Mouse (Mus musculus): Measurements from ENCODE around the gene Atp13a1. TPM values are rescaled to one million over a fixed set of nuclear protein-coding genes. Genes with fewer than 3 reads are reported as not detected.
A peak's percentile ranks its signal among the peaks of the same experiment; 100 is the strongest.

Atp13a1 gene
- 42.9 and 46.2 TPM in 2 replicates for polyA plus RNA-seq (2015; fragmentation: Nextera tagmentation; extraction: Ambion mirVana)

DNA sequence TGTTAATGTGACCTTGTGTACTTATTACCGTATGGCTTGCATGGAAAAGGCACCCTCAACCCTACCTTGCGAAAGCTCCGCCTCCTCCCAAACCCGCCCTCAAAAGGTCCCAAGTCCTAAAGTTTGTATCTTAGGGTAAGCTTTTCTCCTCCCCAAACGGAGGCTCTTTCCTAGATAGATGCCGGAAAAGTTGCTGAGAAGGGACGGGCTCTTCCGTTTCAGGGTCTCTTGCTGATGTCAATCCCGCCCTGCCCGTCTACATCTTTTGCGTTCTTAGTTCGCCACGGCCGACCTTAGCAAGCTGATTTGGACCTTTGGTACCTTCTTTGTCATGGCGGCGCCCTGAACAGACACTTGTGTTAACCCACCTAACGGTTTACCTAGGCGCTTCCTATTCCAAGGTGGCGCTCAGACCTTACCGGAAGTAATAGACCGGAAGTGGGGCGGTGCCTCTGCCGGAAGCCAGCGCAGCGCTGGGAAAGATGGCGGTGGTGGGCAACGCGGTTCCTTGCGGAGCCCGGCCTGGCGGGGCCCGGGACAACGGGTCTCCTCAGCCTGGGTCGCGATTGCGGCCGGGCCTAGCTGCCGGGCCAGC is at the start of gene Atp13a1, which contains the start of gene Zfp866:
Gene Atp13a1, plus strand, starts transcription at position 391 of the 595 bp plus-strand sequence.
Gene Zfp866, minus strand, starts transcription at position 406 of the 595 bp plus-strand sequence.
- Histone ChIP-seq H3K36me3 (peaks cover 26% of the 10 kb centered on the region), H3K4me3 (peak within 1 kb of the TSS; percentile 95), H3K9me3 (no peaks in the 10 kb centered on the region), H3K4me1 (peaks cover 23% of the 10 kb centered on the region), H3K9ac (peak within 1 kb of the TSS; percentile 91), H3K27ac (peak within 1 kb of the TSS; percentile 77), H3K27me3 (no peaks in the 10 kb centered on the region), H3K4me2 (peak within 1 kb of the TSS; percentile 68)
- WGBS, result under 1% methylated on average over 38 of the region's 38 CpGs
- peak; percentile 93 for ATAC-seq (ENCODE audit: borderline replicate concordance, extremely low read depth, low FRiP score, low TSS enrichment)

DNA sequence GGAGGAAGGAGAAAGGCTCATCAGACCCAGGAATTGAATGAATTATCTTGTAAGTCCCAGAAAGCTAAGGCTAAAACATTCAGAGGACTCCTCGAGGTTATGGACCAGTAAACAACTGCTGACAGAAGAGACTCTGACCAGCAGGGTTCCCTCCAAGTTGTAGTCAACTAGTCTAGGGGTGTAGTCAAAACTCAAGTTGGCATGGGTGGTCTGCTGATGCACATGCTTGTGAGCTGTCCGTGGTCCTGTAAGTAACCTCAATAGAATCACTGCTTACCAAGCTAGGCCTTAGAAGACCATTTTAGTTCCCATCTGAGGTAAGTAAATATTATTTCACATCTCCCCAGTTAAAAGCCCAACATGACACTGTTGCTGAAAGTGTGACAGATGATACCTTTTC is 49.7 kb upstream of the Atp13a1 start:
- Histone ChIP-seq H3K4me3 (no peak overlapping the region), H3K27me3 (no peaks in the 10 kb centered on the region), H3K9me3 (no peaks in the 10 kb centered on the region), H3K4me2 (no peak overlapping the region), H3K27ac (no peak overlapping the region), H3K36me3 (peaks cover 19% of the 10 kb centered on the region), H3K4me1 (no peaks in the 10 kb centered on the region), H3K9ac (no peak overlapping the region)
- no peak for ATAC-seq (ENCODE audit: borderline replicate concordance, extremely low read depth, low FRiP score, low TSS enrichment)
- WGBS, result 79% methylated on average over 2 of the region's 2 CpGs

DNA sequence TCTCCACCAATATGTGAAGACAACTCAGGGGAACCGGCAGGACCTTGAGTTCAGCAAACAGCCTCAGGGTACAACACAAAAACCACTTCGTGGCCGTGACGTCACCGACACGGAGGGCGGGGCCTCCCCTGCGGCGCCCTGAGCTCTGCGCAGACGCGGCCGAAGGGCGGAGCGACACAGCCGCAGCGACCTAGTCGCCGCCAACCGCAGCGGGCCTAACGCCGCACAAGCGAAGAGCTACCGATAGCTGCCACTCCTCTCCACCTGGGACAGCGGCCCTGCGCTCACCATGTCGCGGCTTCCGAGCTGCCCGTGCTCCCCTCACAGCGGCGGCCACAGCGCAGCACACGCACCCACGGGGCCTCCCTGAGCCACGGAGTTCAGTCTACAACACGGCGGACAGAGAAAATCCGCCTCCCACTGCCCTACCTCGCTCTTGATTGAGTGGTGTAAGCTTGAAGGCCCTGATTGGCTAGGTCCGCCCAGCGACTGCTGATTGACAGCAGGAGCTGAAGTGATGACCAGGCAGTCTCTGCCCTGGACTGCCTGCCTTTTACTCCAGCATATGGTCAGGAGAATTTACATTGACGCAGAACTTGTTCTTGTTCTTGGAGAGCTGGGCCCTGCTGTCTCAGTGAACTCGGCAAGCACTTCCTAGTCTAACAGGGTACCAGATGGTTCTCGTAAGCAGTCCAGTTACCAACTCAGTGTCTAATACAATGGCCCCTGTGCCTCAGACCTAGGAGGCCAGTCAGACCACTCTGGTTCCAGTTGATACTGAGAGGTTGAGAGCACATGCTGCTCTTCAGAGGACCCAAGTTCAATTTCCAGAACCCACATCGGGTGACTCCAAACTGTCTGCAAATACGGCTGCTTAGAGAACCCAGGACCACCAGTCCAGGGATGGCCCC is 41.2 kb upstream of the Atp13a1 start, which contains the start of gene Zfp963:
Gene Zfp963, minus strand, starts transcription at position 427 of the 911 bp plus-strand sequence.
- Histone ChIP-seq H3K4me3 (peak within 1 kb of the TSS; percentile 70), H3K9ac (peak within 1 kb of the TSS; percentile 91), H3K9me3 (no peaks in the 10 kb centered on the region), H3K27ac (peak within 1 kb of the TSS; percentile 99), H3K27me3 (no peaks in the 10 kb centered on the region), H3K4me2 (peak within 1 kb of the TSS; percentile 47), H3K36me3 (no peaks in the 10 kb centered on the region), H3K4me1 (0 out of 2 replicates have a peak, but pooled peaks cover 7% of the 10 kb centered on the region)
- WGBS, result 3% methylated on average over 48 of the region's 48 CpGs
- ATAC-seq (ENCODE audit: borderline replicate concordance, extremely low read depth, low FRiP score, low TSS enrichment), result peak; percentile 99

DNA sequence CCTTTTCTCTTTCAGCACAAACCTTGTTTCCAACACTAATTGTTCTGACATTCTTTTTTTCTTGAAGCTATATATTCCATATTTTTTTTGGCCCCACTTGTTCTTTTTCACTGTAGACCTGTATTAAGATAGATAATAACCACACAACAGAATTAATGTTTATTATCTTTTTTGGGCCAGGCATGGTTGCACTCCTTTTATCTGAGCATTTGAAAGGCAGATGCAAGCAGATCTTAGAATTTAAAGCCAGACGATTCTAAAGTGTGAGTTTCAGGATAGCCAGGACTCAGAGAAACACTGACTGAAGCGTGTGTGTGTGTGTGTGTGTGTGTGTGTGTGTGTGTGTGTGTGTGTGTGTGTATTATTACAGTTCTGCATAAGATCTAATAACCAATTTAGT is 38.5 kb upstream of the Atp13a1 start:
- no peak overlapping the region for H3K4me2 ChIP-seq
- H3K27me3 ChIP-seq, result no peaks in the 10 kb centered on the region
- no peak overlapping the region for H3K27ac ChIP-seq
- 83% methylated on average over 2 of the region's 2 CpGs for WGBS
- H3K9ac ChIP-seq, result no peak overlapping the region
- ATAC-seq (ENCODE audit: borderline replicate concordance, extremely low read depth, low FRiP score, low TSS enrichment), result no peak
- peaks cover 12% of the 10 kb centered on the region for H3K36me3 ChIP-seq
- H3K9me3 ChIP-seq, result no peaks in the 10 kb centered on the region
- H3K4me3 ChIP-seq, result no peak overlapping the region
- 0 out of 2 replicates have a peak, but pooled peaks cover 7% of the 10 kb centered on the region for H3K4me1 ChIP-seq

- Histone ChIP-seq H3K4me1 (no peaks in the 10 kb centered on the region), H3K27ac (no peak overlapping the region), H3K4me2 (no peak overlapping the region), H3K36me3 (peaks cover 41% of the 10 kb centered on the region), H3K9ac (no peak overlapping the region), H3K27me3 (no peaks in the 10 kb centered on the region), H3K9me3 (no peaks in the 10 kb centered on the region), H3K4me3 (no peak overlapping the region)
- WGBS, result 95% methylated on average over 5 of the region's 5 CpGs
- no peak for ATAC-seq (ENCODE audit: borderline replicate concordance, extremely low read depth, low FRiP score, low TSS enrichment)
Measured at GRCm38 (mm10) chr8:69758316-69758715, 32.6 kb upstream of the Atp13a1 start.

GRCm38 (mm10) chr8:69761814-69762445 is 29.0 kb upstream of the Atp13a1 start:
- 87% methylated on average over 4 of the region's 4 CpGs for WGBS
- Histone ChIP-seq H3K27ac (no peak overlapping the region), H3K36me3 (peaks cover 66% of the 10 kb centered on the region)

DNA sequence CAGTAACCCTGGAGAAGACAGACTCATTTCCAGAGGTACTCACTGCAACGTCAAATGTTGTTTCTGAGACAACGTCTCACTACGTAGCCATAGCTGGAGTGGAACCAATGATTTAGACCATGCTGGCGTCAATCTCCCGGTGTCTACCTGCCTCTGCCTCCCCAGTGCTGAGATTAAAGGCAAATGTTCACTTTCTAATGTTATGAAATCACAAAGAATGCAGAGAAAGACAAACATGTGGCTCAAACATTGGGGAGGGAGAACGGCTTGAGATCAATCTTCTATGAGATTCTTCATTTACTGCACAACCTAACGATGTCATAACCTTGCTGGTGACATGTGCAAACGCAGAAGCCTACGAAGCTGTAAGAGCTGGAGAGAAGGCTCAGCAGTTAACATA is 19.7 kb upstream of the Atp13a1 start:
- H3K36me3 ChIP-seq, result peaks cover 43% of the 10 kb centered on the region
- ATAC-seq (ENCODE audit: borderline replicate concordance, extremely low read depth, low FRiP score, low TSS enrichment), result no peak
- no peak overlapping the region for H3K27ac ChIP-seq
- WGBS, result 80% methylated on average over 9 of the region's 9 CpGs
- 0 out of 2 replicates have a peak, but pooled peaks cover 4% of the 10 kb centered on the region for H3K9me3 ChIP-seq
- H3K9ac ChIP-seq, result no peak overlapping the region
- no peak overlapping the region for H3K4me2 ChIP-seq
- peaks cover 9% of the 10 kb centered on the region; the same call in 1 of the 2 replicates for H3K4me1 ChIP-seq
- H3K27me3 ChIP-seq, result no peaks in the 10 kb centered on the region
- no peak overlapping the region for H3K4me3 ChIP-seq

More at GRCm38 (mm10) chr8:69761814-69762445, 29.0 kb upstream of the Atp13a1 start:
- 0 out of 2 replicates have a peak, but pooled peaks cover 8% of the 10 kb centered on the region for H3K9me3 ChIP-seq
- H3K4me1 ChIP-seq, result no peaks in the 10 kb centered on the region
- no peaks in the 10 kb centered on the region for H3K27me3 ChIP-seq
- H3K4me2 ChIP-seq, result no peak overlapping the region
- ATAC-seq (ENCODE audit: borderline replicate concordance, extremely low read depth, low FRiP score, low TSS enrichment), result no peak
- no peak overlapping the region for H3K4me3 ChIP-seq
- no peak overlapping the region for H3K9ac ChIP-seq

- no peak overlapping the region for H3K4me3 ChIP-seq
- peaks cover 35% of the 10 kb centered on the region for H3K36me3 ChIP-seq
- H3K9ac ChIP-seq, result no peak overlapping the region
- no peak for ATAC-seq (ENCODE audit: borderline replicate concordance, extremely low read depth, low FRiP score, low TSS enrichment)
- no peak overlapping the region for H3K27ac ChIP-seq
- peaks cover 9% of the 10 kb centered on the region; the same call in 1 of the 2 replicates for H3K4me1 ChIP-seq
- no peaks in the 10 kb centered on the region for H3K9me3 ChIP-seq
- H3K27me3 ChIP-seq, result no peaks in the 10 kb centered on the region
- H3K4me2 ChIP-seq, result no peak overlapping the region
- WGBS, result 79% methylated on average over 2 of the region's 2 CpGs
Measured at GRCm38 (mm10) chr8:69772106-69772505, 18.9 kb upstream of the Atp13a1 start.

DNA sequence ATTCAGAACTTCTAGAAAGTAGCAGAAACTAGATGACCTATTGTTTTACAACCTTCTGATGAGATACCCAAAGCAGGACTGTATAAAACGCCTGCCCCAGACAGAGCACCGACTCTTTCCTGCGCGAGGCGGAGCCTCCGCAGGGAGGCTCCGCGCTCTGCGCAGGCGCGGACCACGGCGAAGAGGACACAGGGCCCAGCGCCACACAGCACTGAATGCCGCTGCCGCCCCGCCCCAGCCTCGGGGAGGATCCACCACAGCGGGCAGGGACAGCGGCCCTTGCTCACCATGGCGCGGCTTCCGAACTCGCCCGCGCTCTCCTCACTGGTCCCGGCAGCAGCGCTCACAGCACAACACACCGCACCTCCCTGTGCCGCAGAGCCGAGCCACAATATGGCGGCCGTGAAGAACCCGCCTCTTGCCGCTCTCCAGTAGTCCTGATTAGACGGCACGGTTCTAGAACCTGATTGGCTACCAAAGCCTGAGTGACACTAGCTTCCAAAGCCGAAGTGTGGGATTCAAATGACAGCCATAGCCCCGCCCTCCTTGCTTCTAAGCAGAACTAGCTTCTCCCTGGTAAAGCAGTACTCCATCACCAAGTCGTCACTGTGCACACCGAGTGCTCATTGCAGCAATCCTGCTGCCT is 16.3 kb upstream of the Atp13a1 start, which contains the start of gene Gm20422:
Gene Gm20422, minus strand, starts transcription at position 384 of the 646 bp plus-strand sequence.
- Histone ChIP-seq H3K36me3 (peaks cover 9% of the 10 kb centered on the region; the same call in 1 of the 2 replicates), H3K9ac (peak within 1 kb of the TSS; percentile 98), H3K4me3 (peak within 1 kb of the TSS; percentile 90), H3K27me3 (no peaks in the 10 kb centered on the region), H3K4me2 (peak within 1 kb of the TSS; percentile 63), H3K4me1 (peaks cover 9% of the 10 kb centered on the region; the same call in 1 of the 2 replicates), H3K27ac (peak within 1 kb of the TSS; percentile 100), H3K9me3 (no peaks in the 10 kb centered on the region)
- under 1% methylated on average over 37 of the region's 41 CpGs for WGBS
- peak; percentile 100 for ATAC-seq (ENCODE audit: borderline replicate concordance, extremely low read depth, low FRiP score, low TSS enrichment)

- Histone ChIP-seq H3K4me3 (peak overlapping the region; percentile 90), H3K9ac (no peak overlapping the region), H3K4me2 (peak overlapping the region; percentile 43), H3K4me1 (peaks cover 9% of the 10 kb centered on the region; the same call in 1 of the 2 replicates), H3K27ac (peak overlapping the region; percentile 100), H3K27me3 (no peaks in the 10 kb centered on the region), H3K36me3 (peaks cover 6% of the 10 kb centered on the region; the same call in 1 of the 2 replicates), H3K9me3 (no peaks in the 10 kb centered on the region)
- 46% methylated on average over 2 of the region's 2 CpGs for WGBS
- peak; percentile 3; the same call in 1 of the 2 replicates for ATAC-seq (ENCODE audit: borderline replicate concordance, extremely low read depth, low FRiP score, low TSS enrichment)
Measured at GRCm38 (mm10) chr8:69775149-69775534, 15.8 kb upstream of the Atp13a1 start.

GRCm38 (mm10) chr8:69777111-69777510 is 13.9 kb upstream of the Atp13a1 start:
- Histone ChIP-seq H3K4me1 (peaks cover 9% of the 10 kb centered on the region; the same call in 1 of the 2 replicates), H3K27ac (no peak overlapping the region)
- 56% methylated on average over 11 of the region's 12 CpGs for WGBS

More at GRCm38 (mm10) chr8:69777111-69777510, 13.9 kb upstream of the Atp13a1 start:
- no peaks in the 10 kb centered on the region for H3K36me3 ChIP-seq
- no peak overlapping the region for H3K4me3 ChIP-seq
- no peak for ATAC-seq (ENCODE audit: borderline replicate concordance, extremely low read depth, low FRiP score, low TSS enrichment)
- H3K4me2 ChIP-seq, result no peak overlapping the region
- no peaks in the 10 kb centered on the region for H3K9me3 ChIP-seq
- no peak overlapping the region for H3K9ac ChIP-seq
- no peaks in the 10 kb centered on the region for H3K27me3 ChIP-seq
